Mouse (Mus musculus): ENCODE data around the gene Zfp800.

- TF ChIP-seq HCFC1 (IDR thresholded peaks at IDR 0.05; ENCODE audit: borderline replicate concordance, insufficient read depth, low read length), result no peak
- no peak for TF ChIP-seq ZNF384 (IDR thresholded peaks at IDR 0.05; ENCODE audit: low read depth, low read length)
- TF ChIP-seq CHD2 (IDR thresholded peaks at IDR 0.05; ENCODE audit: low read depth, low read length), result no peak
- no peak for TF ChIP-seq ZC3H11A (IDR thresholded peaks at IDR 0.05; ENCODE audit: borderline replicate concordance, low read depth, low read length)
Observed at GRCm38 (mm10) chr6:28345181-28345580, 52.6 kb downstream of the Zfp800 start.
